Mouse (Mus musculus) hindbrain, embryonic 16.5 days (tissue): Measurements from ENCODE around the gene Dmtf1. TPM values are rescaled to one million over a fixed set of nuclear protein-coding genes. Genes with fewer than 3 reads are reported as not detected.

Experiments used
- ATAC-seq: fragments of 200-750 bp; cut with Nextera tagmentation; 2 replicates; pipeline ENCODE4 v1.8.0; 2017; ENCODE audit warnings: moderate TSS enrichment, moderate library complexity
- H3K27ac ChIP-seq: fragments of 300-500 bp; sonication (generic); 2 replicates; pipeline ENCODE4 v1.5.1; 2014; ENCODE audit warnings: low read depth, mild to moderate bottlenecking, control low read depth, low read length, moderate library complexity
- H3K27me3 ChIP-seq: fragments of 300-500 bp; sonication (generic); replicated peaks from 2 replicates; pipeline ENCODE4 v1.6.1; 2014; ENCODE audit warnings: low read length; ENCODE audit not compliant: control insufficient read depth, insufficient read depth
- H3K36me3 ChIP-seq: fragments of 300-500 bp; sonication (generic); 2 replicates; pipeline ENCODE4 v1.6.1; 2014; ENCODE audit warnings: mild to moderate bottlenecking, low read length, moderate library complexity, mixed read lengths; ENCODE audit not compliant: control insufficient read depth, insufficient read depth
- H3K4me1 ChIP-seq: fragments of 300-500 bp; sonication (generic); 2 replicates; pipeline ENCODE4 v1.6.1; 2014; ENCODE audit warnings: low read depth, low read length; ENCODE audit not compliant: control insufficient read depth, insufficient read depth
- H3K4me2 ChIP-seq: fragments of 300-500 bp; sonication (generic); 2 replicates; pipeline ENCODE4 v1.6.1; 2014; ENCODE audit warnings: mild to moderate bottlenecking, low read length, control low read depth, moderate library complexity
- H3K4me3 ChIP-seq: fragments of 300-500 bp; sonication (generic); 2 replicates; pipeline ENCODE4 v1.5.1; 2014; ENCODE audit warnings: mild to moderate bottlenecking, low read length, control low read depth, moderate library complexity
- H3K9ac ChIP-seq: fragments of 300-500 bp; sonication (generic); 2 replicates; pipeline ENCODE4 v1.6.1; 2014; ENCODE audit warnings: low read depth, mild to moderate bottlenecking, control low read depth, low read length, moderate library complexity
- H3K9me3 ChIP-seq: fragments of 300-500 bp; sonication (generic); 2 replicates; pipeline ENCODE4 v1.6.1; 2014; ENCODE audit warnings: mild to moderate bottlenecking, low read length, moderate library complexity; ENCODE audit not compliant: control insufficient read depth
- WGBS: fragments of 180-500 bp; shearing (Covaris S2); extraction: QIAGEN DNeasy Blood & Tissue Kit; methylation state at CpG from one replicate; pipeline ENCODE4 v1.1.7; 2014; 5-methylcytosine and 5-hydroxymethylcytosine counted together
- polyA plus RNA-seq: library from polyadenylated mRNA; unstranded; fragments of >200 nt; fragmentation: Nextera tagmentation; extraction: Ambion mirVana; gene quantifications from 2 replicates; pipeline ENCODE4 v1.2.1, GENCODE M21; 2015

Gene Dmtf1
- polyA plus RNA-seq, 1 experiment from 2014 or later: 51.2 TPM

- no peaks in the 10 kb centered on the region for H3K9me3 ChIP-seq
- 79% methylated on average over 6 of the region's 6 CpGs for WGBS
- no peak overlapping the region for H3K4me2 ChIP-seq
- ATAC-seq: no peak
- H3K36me3 ChIP-seq: no peaks in the 10 kb centered on the region
- H3K4me3 ChIP-seq: no peak overlapping the region
- no peak overlapping the region for H3K27ac ChIP-seq
- no peak overlapping the region for H3K9ac ChIP-seq
- no peaks in the 10 kb centered on the region for H3K4me1 ChIP-seq
- no peaks in the 10 kb centered on the region for H3K27me3 ChIP-seq
Observed at GRCm38 (mm10) chr5:9069599-9070209, 91.9 kb downstream of the Dmtf1 start.

GRCm38 (mm10) chr5:9068886-9069285 lies 92.7 kb downstream of the Dmtf1 start:
- peak; percentile 61; the same call in 1 of the 2 replicates for ATAC-seq
- WGBS: 50% methylated on average over 2 of the region's 2 CpGs

More at GRCm38 (mm10) chr5:9068886-9069285, 92.7 kb downstream of the Dmtf1 start:
- no peaks in the 10 kb centered on the region for H3K27me3 ChIP-seq
- no peaks in the 10 kb centered on the region for H3K9me3 ChIP-seq
- no peak overlapping the region for H3K9ac ChIP-seq
- no peak overlapping the region for H3K27ac ChIP-seq
- no peaks in the 10 kb centered on the region for H3K36me3 ChIP-seq
- no peak overlapping the region for H3K4me3 ChIP-seq
- no peaks in the 10 kb centered on the region for H3K4me1 ChIP-seq
- H3K4me2 ChIP-seq: no peak overlapping the region

Other genes with a start within 250 kb of the Dmtf1 start
- 23.6 and 24.8 TPM in 2 replicates for gene Crot, start 164.5 kb downstream of the Dmtf1 start, polyA plus RNA-seq
- gene Tmem243, start 61.1 kb downstream of the Dmtf1 start, polyA plus RNA-seq: 5.2 and 8.7 TPM in 2 replicates
- 21.6 and 27.2 TPM in 2 replicates for gene 9330182L06Rik, start 104.3 kb upstream of the Dmtf1 start, polyA plus RNA-seq